Mouse (Mus musculus): ENCODE results near the gene Gm19935. TPM values are rescaled to one million over a fixed set of nuclear protein-coding genes. Genes with fewer than 3 reads are reported as not detected.

Gene Gm19935
- polyA plus RNA-seq, 1 experiment = not detected

DNA sequence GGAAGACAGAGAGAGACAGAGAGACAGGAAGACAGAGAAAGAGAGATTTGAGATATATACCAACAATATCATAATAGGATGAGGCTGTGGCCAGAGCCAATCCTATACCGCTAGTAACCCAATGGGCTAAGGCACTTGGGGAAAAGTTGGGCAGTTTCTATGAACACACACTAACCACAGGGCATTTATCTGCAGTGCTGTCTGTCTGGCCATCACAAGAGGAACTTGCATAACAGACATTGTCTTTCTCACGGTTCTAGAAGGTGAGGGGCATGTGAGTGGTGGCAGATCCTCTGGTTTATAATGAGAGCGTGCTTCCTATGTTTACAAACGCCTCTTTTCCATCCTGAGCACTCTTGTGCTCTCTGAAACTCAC is 3.1 kb upstream of the Gm19935 start:
- DNase-seq (ENCODE audit: low read depth in 1 of 2, low spot score in 2 of 2) = no peak
- no peak overlapping the region for H3K27ac ChIP-seq (ENCODE audit: insufficient read depth, low read length)
- H3K4me1 ChIP-seq (ENCODE audit: control insufficient read depth, insufficient read depth, insufficient read length) = peaks cover 8% of the 10 kb centered on the region; the same call in 1 of the 2 replicates
- H3K36me3 ChIP-seq (ENCODE audit: control insufficient read depth, insufficient read depth, low read length) = no peaks in the 10 kb centered on the region
- H3K4me3 ChIP-seq (ENCODE audit: extremely low read depth, insufficient read depth, insufficient read length) = no peak overlapping the region
- 61% methylated on average over 4 of the region's 4 CpGs for WGBS
- no peak for TF ChIP-seq CTCF (IDR thresholded peaks at IDR 0.05; ENCODE audit: extremely low read depth, insufficient read depth, insufficient read length, insufficient replicate concordance)
- TF ChIP-seq POLR2A (IDR thresholded peaks at IDR 0.05; ENCODE audit: low read depth, low read length) = no peak
- no peaks in the 10 kb centered on the region for H3K27me3 ChIP-seq (ENCODE audit: control insufficient read depth, insufficient read depth, low read length)

DNA sequence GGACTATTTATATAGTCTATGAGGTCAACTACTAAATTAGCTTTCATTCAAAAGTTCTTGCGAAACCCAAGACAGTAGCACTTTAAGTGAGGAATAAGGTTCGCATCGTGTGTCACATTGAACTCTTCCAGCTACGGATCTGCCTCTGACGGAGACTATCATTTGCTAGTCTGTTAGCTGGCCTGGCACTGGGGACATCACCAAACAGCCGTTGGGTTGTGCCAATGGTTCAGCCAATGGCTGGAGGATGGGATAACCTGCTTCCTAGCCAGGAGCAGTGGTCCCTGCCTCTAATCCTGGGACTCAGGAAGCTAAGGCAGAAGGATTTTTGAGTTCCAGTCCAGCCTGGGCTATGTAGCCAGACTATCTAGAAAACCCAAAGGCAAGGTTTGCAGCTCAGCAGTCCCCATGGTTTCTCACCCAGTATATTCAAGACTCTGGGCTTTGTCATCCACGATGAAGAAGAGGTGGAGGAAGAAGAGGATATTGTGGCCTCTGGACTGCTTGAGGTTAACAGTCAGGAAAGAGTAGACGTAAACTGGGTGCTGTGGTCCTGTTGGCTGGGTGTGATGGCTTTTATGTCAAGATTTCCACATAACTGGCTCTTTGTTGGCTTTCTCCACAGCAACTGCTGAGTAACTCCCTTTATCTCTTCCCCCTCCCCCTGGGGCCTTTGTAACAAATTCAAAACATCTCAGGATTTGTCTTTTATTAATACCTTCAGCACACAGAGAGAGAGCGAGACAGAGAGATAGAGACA is 2.5 kb upstream of the Gm19935 start:
- 80% methylated on average over 9 of the region's 9 CpGs for WGBS
- Histone ChIP-seq H3K27me3 (ENCODE audit: control insufficient read depth, insufficient read depth, low read length) (no peaks in the 10 kb centered on the region), H3K4me1 (ENCODE audit: control insufficient read depth, insufficient read depth, insufficient read length) (peaks cover 8% of the 10 kb centered on the region; the same call in 1 of the 2 replicates), H3K4me3 (ENCODE audit: extremely low read depth, insufficient read depth, insufficient read length) (no peak overlapping the region), H3K36me3 (ENCODE audit: control insufficient read depth, insufficient read depth, low read length) (no peaks in the 10 kb centered on the region), H3K27ac (ENCODE audit: insufficient read depth, low read length) (no peak overlapping the region)
- DNase-seq (ENCODE audit: low read depth in 1 of 2, low spot score in 2 of 2) = no peak
- TF ChIP-seq POLR2A (IDR thresholded peaks at IDR 0.05; ENCODE audit: low read depth, low read length) = no peak
- TF ChIP-seq CTCF (IDR thresholded peaks at IDR 0.05; ENCODE audit: extremely low read depth, insufficient read depth, insufficient read length, insufficient replicate concordance) = no peak

GRCm38 (mm10) chr8:90816061-90816882 is 921 bp downstream of the Gm19935 start:
- TF ChIP-seq POLR2A (IDR thresholded peaks at IDR 0.05; ENCODE audit: low read depth, low read length) = no peak
- no peak for TF ChIP-seq CTCF (IDR thresholded peaks at IDR 0.05; ENCODE audit: extremely low read depth, insufficient read depth, insufficient read length, insufficient replicate concordance)
- DNase-seq (ENCODE audit: low read depth in 1 of 2, low spot score in 2 of 2) = no peak
- Histone ChIP-seq H3K27me3 (ENCODE audit: control insufficient read depth, insufficient read depth, low read length) (no peaks in the 10 kb centered on the region), H3K36me3 (ENCODE audit: control insufficient read depth, insufficient read depth, low read length) (no peaks in the 10 kb centered on the region), H3K4me1 (ENCODE audit: control insufficient read depth, insufficient read depth, insufficient read length) (no peaks in the 10 kb centered on the region), H3K27ac (ENCODE audit: insufficient read depth, low read length) (no peak overlapping the region), H3K4me3 (ENCODE audit: extremely low read depth, insufficient read depth, insufficient read length) (no peak overlapping the region)
- WGBS = 91% methylated on average over 23 of the region's 23 CpGs

DNA sequence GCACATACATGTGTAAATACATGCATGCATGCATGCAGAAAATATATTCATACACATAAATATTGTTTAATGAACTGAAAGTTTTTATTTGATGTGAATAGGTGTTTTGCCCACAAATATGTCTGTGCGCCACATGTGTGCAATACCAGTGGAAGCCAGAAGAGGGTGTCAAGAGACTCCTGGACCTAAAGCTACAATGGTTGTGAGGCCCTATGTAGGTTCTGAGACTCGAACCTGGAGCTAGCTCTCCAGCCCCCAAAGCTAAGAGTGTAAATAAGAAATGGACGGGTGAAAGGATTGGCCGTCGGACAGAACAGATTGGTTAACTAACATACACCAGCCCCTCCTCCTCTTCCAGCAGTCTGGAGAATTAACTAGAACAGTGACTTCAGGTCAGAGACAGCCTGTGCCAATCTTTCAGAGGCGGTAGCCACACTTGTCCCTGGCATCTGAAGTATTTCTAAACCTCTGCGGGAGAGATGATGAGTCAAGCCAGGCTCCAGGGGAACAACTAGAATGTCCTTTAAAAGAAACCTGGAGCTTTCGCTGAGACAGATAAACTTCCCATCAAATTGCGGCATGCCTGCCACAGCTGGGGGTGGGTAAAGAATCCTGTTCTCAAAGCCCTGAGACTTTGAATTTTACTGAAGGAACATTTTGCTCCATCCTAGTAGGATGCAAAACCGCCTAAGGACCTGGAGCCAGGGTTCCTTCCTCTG is 3.4 kb downstream of the Gm19935 start:
- Histone ChIP-seq H3K4me3 (ENCODE audit: extremely low read depth, insufficient read depth, insufficient read length) (no peak overlapping the region), H3K4me1 (ENCODE audit: control insufficient read depth, insufficient read depth, insufficient read length) (no peaks in the 10 kb centered on the region), H3K27me3 (ENCODE audit: control insufficient read depth, insufficient read depth, low read length) (no peaks in the 10 kb centered on the region), H3K27ac (ENCODE audit: insufficient read depth, low read length) (no peak overlapping the region), H3K36me3 (ENCODE audit: control insufficient read depth, insufficient read depth, low read length) (no peaks in the 10 kb centered on the region)
- 90% methylated on average over 10 of the region's 10 CpGs for WGBS
- no peak for DNase-seq (ENCODE audit: low read depth in 1 of 2, low spot score in 2 of 2)
- TF ChIP-seq POLR2A (IDR thresholded peaks at IDR 0.05; ENCODE audit: low read depth, low read length) = no peak

DNA sequence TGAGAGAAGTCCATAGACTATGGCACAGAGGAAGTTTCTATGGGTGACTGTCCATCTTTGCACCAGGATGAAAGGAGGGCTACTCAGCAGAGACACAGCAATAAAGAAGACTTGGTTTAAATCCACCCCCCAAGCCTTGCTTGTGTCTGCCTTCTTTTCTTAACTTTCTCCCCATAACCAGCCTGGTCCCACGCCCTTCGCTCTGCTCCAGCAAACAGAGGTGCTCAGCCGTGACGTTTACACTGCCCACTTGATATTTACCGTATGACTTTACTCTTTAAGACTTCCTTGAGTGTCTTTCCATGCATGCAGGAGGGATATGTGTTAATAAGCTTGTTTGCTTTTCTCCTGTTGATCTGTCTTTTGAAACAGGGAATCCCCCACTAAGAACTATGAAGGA is 17.7 kb downstream of the Gm19935 start:
- H3K4me3 ChIP-seq (ENCODE audit: extremely low read depth, insufficient read depth, insufficient read length) = no peak overlapping the region
- H3K36me3 ChIP-seq (ENCODE audit: control insufficient read depth, insufficient read depth, low read length) = no peaks in the 10 kb centered on the region
- no peaks in the 10 kb centered on the region for H3K27me3 ChIP-seq (ENCODE audit: control insufficient read depth, insufficient read depth, low read length)
- TF ChIP-seq POLR2A (IDR thresholded peaks at IDR 0.05; ENCODE audit: low read depth, low read length) (no peak), CTCF (IDR thresholded peaks at IDR 0.05; ENCODE audit: extremely low read depth, insufficient read depth, insufficient read length, insufficient replicate concordance) (no peak)
- peaks cover 12% of the 10 kb centered on the region; the same call in 1 of the 2 replicates for H3K4me1 ChIP-seq (ENCODE audit: control insufficient read depth, insufficient read depth, insufficient read length)
- 55% methylated on average over 5 of the region's 5 CpGs for WGBS
- H3K27ac ChIP-seq (ENCODE audit: insufficient read depth, low read length) = no peak overlapping the region; the same call in 1 of the 2 replicates
- no peak for DNase-seq (ENCODE audit: low read depth in 1 of 2, low spot score in 2 of 2)

GRCm38 (mm10) chr8:90794990-90795861 is 22.0 kb downstream of the Gm19935 start:
- peak; percentile 80 to 82 for DNase-seq (ENCODE audit: low read depth in 1 of 2, low spot score in 2 of 2)
- H3K27ac ChIP-seq (ENCODE audit: insufficient read depth, low read length) = peak overlapping the region; percentile 85

More at GRCm38 (mm10) chr8:90794990-90795861, 22.0 kb downstream of the Gm19935 start:
- H3K4me1 ChIP-seq (ENCODE audit: control insufficient read depth, insufficient read depth, insufficient read length) = peaks cover 12% of the 10 kb centered on the region; the same call in 1 of the 2 replicates
- H3K4me3 ChIP-seq (ENCODE audit: extremely low read depth, insufficient read depth, insufficient read length) = peak overlapping the region; percentile 52
- WGBS = 2% methylated on average over 12 of the region's 12 CpGs
- H3K36me3 ChIP-seq (ENCODE audit: control insufficient read depth, insufficient read depth, low read length) = no peaks in the 10 kb centered on the region
- no peaks in the 10 kb centered on the region for H3K27me3 ChIP-seq (ENCODE audit: control insufficient read depth, insufficient read depth, low read length)
- TF ChIP-seq CTCF (IDR thresholded peaks at IDR 0.05; ENCODE audit: extremely low read depth, insufficient read depth, insufficient read length, insufficient replicate concordance) (peak; percentile 31; the same call in 1 of the 2 replicates), POLR2A (IDR thresholded peaks at IDR 0.05; ENCODE audit: low read depth, low read length) (no peak; the same call in 1 of the 2 replicates)
